Mouse (Mus musculus): ENCODE results near the gene Neo1. TPM values are rescaled to one million over a fixed set of nuclear protein-coding genes. Genes with fewer than 3 reads are reported as not detected.
"Not testable (repeated sequence)": the region's sequence is repeated elsewhere in the genome, so short reads cannot be mapped to it uniquely, and the experiment has no call there.

Gene Neo1
- polyA plus RNA-seq, 1 experiment = 0.88 TPM

DNA sequence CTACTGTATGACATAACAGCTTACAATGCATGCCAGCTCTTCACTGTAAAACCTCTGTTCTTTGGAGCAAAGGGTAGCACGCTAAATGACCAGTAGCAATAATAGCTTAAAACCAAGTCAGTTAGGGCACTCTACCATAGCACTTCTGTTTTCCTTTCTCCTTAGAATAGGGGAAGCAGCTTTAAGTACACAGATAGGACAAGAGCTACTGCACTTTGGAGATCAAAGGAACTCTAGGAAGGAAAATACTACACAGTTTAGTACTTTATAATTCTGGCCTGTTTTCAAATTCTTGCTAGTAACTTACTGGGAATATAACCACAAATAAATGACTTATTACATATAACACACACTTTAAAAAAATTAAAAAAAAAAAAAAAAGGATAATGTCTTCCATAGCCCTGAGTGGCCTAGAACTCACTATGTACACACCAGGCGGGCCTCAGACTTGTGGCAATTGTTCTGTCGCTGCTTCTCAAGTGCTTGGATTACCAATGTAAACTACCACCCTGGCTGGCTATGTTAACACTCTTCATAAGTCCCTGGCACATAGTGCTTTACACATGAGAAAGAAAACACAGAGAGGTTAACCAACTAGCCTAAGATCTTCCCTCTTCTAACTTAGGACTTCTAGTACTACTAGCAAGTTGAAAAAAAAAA lies 20.1 kb downstream of the Neo1 start:
- no peak overlapping the region for H3K4me3 ChIP-seq (ENCODE audit: insufficient read depth, low read length)
- TF ChIP-seq CTCF (IDR thresholded peaks at IDR 0.05; ENCODE audit: low read depth, low read length) (no peak), POLR2A (IDR thresholded peaks at IDR 0.05; ENCODE audit: borderline replicate concordance, low read depth, low read length) (no peak)
- H3K4me1 ChIP-seq (ENCODE audit: control insufficient read depth, insufficient read depth, low read length) = peaks cover 30% of the 10 kb centered on the region
- H3K27ac ChIP-seq (ENCODE audit: insufficient read depth, low read depth, low read length) = peak overlapping the region; percentile 57

DNA sequence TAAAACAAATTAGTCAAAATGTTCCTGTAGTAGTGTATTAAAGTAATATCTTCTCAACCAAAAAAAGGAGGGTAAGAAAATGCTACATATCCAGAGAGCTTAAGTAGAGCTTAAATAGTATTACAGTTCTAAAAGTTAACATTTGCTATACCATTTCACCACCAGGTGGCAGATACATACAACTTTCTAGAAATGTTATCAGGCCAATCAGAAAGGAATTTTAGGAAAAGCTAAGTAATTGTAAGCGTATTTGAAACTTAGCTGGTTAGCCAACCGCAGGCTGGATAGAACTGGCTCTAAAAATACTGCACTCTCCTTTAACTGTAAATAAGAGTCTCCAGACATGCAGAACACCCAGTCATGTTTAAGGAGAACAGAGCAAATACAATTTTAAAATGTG lies 22.9 kb downstream of the Neo1 start:
- Histone ChIP-seq H3K4me3 (ENCODE audit: insufficient read depth, low read length) (no peak overlapping the region), H3K4me1 (ENCODE audit: control insufficient read depth, insufficient read depth, low read length) (peaks cover 41% of the 10 kb centered on the region), H3K27ac (ENCODE audit: insufficient read depth, low read depth, low read length) (no peak overlapping the region)
- no peak for TF ChIP-seq POLR2A (IDR thresholded peaks at IDR 0.05; ENCODE audit: borderline replicate concordance, low read depth, low read length)
- no peak for TF ChIP-seq CTCF (IDR thresholded peaks at IDR 0.05; ENCODE audit: low read depth, low read length)

- TF ChIP-seq POLR2A (IDR thresholded peaks at IDR 0.05; ENCODE audit: borderline replicate concordance, low read depth, low read length) (no peak), CTCF (IDR thresholded peaks at IDR 0.05; ENCODE audit: low read depth, low read length) (no peak)
- no peak overlapping the region for H3K4me3 ChIP-seq (ENCODE audit: insufficient read depth, low read length)
- peaks cover 13% of the 10 kb centered on the region for H3K4me1 ChIP-seq (ENCODE audit: control insufficient read depth, insufficient read depth, low read length)
- H3K27ac ChIP-seq (ENCODE audit: insufficient read depth, low read depth, low read length) = no peak overlapping the region
These were observed 46.8 kb downstream of the Neo1 start for GRCm38 (mm10) chr9:58989255-58989928.

GRCm38 (mm10) chr9:58979034-58979433 lies 57.2 kb downstream of the Neo1 start:
- Histone ChIP-seq H3K4me1 (ENCODE audit: control insufficient read depth, insufficient read depth, low read length) (peaks cover 33% of the 10 kb centered on the region), H3K27ac (ENCODE audit: insufficient read depth, low read depth, low read length) (peak overlapping the region; percentile 97)
- TF ChIP-seq CTCF (IDR thresholded peaks at IDR 0.05; ENCODE audit: low read depth, low read length) (no peak), POLR2A (IDR thresholded peaks at IDR 0.05; ENCODE audit: borderline replicate concordance, low read depth, low read length) (no peak)

DNA sequence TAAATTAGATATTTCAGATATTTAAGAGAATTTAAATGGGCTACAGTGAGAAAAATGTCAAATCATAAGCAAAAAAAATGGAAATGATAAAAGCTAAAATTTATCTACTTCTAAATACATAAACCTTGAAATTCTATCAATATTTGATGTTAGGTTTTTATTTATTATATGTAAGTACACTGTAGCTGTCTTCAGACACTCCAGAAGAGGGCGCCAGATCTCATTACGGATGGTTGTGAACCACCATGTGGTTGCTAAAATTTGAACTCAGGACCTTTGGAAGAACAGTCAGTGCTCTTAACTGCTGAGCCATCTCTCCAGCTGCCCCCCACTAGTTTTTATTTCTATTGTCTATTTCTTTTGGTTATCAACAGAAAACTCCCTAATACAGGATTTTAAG lies 65.1 kb downstream of the Neo1 start:
- H3K4me1 ChIP-seq (ENCODE audit: control insufficient read depth, insufficient read depth, low read length); H3K4me3 ChIP-seq (ENCODE audit: insufficient read depth, low read length); H3K27ac ChIP-seq (ENCODE audit: insufficient read depth, low read depth, low read length): not testable (repeated sequence)

More at GRCm38 (mm10) chr9:58979034-58979433, 57.2 kb downstream of the Neo1 start:
- H3K4me3 ChIP-seq (ENCODE audit: insufficient read depth, low read length) = no peak overlapping the region

DNA sequence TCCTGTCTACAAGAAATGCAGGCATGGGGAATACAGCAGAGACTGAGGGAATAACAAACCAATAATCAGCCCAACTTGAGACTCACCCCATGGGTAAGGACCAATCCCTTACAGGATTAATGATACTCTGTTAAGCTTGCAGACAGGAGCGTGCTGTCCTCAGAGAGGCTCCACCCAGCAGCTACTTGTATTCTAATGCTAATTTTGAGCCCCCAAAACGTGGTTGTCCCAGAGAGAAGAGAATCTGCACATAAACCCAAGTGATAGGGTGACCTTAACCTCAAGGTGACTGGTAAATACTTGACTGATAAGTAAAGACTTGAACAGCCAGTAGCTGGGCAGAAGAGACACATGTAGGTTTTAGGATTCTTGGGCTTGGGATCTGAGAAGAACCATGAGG lies 68.9 kb downstream of the Neo1 start:
- no peak overlapping the region for H3K27ac ChIP-seq (ENCODE audit: insufficient read depth, low read depth, low read length)
- TF ChIP-seq POLR2A (IDR thresholded peaks at IDR 0.05; ENCODE audit: borderline replicate concordance, low read depth, low read length) (no peak), CTCF (IDR thresholded peaks at IDR 0.05; ENCODE audit: low read depth, low read length) (no peak)
- no peaks in the 10 kb centered on the region for H3K4me1 ChIP-seq (ENCODE audit: control insufficient read depth, insufficient read depth, low read length)
- H3K4me3 ChIP-seq (ENCODE audit: insufficient read depth, low read length) = no peak overlapping the region

DNA sequence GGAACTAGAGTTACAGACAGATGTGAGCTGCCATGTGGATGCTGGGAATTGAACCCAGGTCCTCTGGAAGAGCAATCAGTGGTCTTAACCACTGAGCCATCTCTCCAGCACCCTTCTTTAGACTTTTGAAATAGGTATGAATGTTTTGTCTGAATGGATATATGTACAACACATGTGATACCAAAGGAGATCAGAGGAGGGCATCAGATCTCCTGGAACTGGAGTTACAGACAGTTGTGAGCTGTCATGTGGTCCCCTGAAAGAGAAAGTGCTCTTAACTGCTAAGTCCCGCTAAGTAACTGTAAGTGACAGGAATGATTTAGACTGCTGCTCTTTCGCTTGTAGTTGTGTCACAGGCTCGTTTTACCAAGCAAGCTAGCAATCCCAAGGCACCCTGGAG lies 80.7 kb downstream of the Neo1 start:
- no peak for TF ChIP-seq CTCF (IDR thresholded peaks at IDR 0.05; ENCODE audit: low read depth, low read length)
- TF ChIP-seq POLR2A (IDR thresholded peaks at IDR 0.05; ENCODE audit: borderline replicate concordance, low read depth, low read length) = no peak
- peaks cover 10% of the 10 kb centered on the region for H3K4me1 ChIP-seq (ENCODE audit: control insufficient read depth, insufficient read depth, low read length)
- H3K27ac ChIP-seq (ENCODE audit: insufficient read depth, low read depth, low read length) = peak overlapping the region; percentile 69
- H3K4me3 ChIP-seq (ENCODE audit: insufficient read depth, low read length) = no peak overlapping the region

DNA sequence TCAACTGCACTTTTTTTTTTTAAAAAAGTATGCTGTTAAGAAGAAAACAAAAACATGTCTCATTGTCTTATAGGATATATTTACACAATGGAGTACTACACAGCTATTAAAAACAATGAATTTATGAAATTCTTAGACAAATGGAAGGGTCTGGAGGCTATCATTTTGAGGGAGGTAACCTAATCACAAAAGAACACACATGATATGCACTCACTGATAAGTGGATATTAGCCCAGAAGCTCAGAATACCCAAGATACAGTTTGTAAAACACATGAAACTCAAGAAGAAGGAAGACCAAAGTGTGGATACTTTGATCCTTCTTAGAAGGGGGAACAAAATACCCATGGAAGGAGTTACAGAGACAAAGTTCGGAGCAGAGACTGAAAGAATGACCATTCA lies 90.3 kb downstream of the Neo1 start:
- not testable (repeated sequence) for H3K27ac ChIP-seq (ENCODE audit: insufficient read depth, low read depth, low read length); H3K4me1 ChIP-seq (ENCODE audit: control insufficient read depth, insufficient read depth, low read length); H3K4me3 ChIP-seq (ENCODE audit: insufficient read depth, low read length)

- Histone ChIP-seq H3K27ac (ENCODE audit: insufficient read depth, low read depth, low read length) (no peak overlapping the region), H3K4me1 (ENCODE audit: control insufficient read depth, insufficient read depth, low read length) (0 out of 2 replicates have a peak, but pooled peaks cover 6% of the 10 kb centered on the region), H3K4me3 (ENCODE audit: insufficient read depth, low read length) (no peak overlapping the region)
- TF ChIP-seq CTCF (IDR thresholded peaks at IDR 0.05; ENCODE audit: low read depth, low read length) (no peak), POLR2A (IDR thresholded peaks at IDR 0.05; ENCODE audit: borderline replicate concordance, low read depth, low read length) (no peak)
These were observed 101.5 kb downstream of the Neo1 start for GRCm38 (mm10) chr9:58934776-58935175.

DNA sequence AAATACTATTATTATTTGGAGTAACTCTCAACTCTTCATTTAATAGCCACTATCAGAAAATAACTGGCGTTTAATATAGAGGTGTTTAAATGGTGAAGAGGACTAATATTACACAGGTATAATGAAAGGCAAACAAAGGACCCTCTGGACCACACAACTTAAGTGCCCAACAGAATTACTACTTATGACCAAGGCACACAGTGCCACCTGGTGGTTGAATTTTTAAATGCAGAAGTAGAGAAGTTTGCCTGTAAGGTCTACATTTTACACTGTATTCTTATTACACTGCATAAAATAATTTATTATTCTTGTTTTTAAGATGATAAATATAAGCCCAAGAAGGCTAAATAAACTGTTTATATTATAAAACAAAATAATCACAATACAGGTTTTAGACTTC lies 108.1 kb downstream of the Neo1 start:
- Histone ChIP-seq H3K27ac (ENCODE audit: insufficient read depth, low read depth, low read length) (no peak overlapping the region), H3K4me1 (ENCODE audit: control insufficient read depth, insufficient read depth, low read length) (0 out of 2 replicates have a peak, but pooled peaks cover 3% of the 10 kb centered on the region), H3K4me3 (ENCODE audit: insufficient read depth, low read length) (no peak overlapping the region)
- TF ChIP-seq POLR2A (IDR thresholded peaks at IDR 0.05; ENCODE audit: borderline replicate concordance, low read depth, low read length) = no peak
- TF ChIP-seq CTCF (IDR thresholded peaks at IDR 0.05; ENCODE audit: low read depth, low read length) = no peak

Data from bone marrow macrophage, adult 2 months (primary cell).